Mouse (Mus musculus) heart, adult 9 months (tissue): Measurements from ENCODE around the gene Dlg2.
A peak's percentile ranks its signal among the peaks of the same experiment; 100 is the strongest.

Experiments used
- DNase-seq, 2 experiments: peaks; one replicate each; pipeline ENCODE4 v3.0.0; 2022; ENCODE audit warnings: low spot score in 2 of 2

Gene Dlg2

GRCm38 (mm10) chr7:92275353-92275752, 1798.9 kb downstream of the Dlg2 start:
- DNase-seq: no peak

DNA sequence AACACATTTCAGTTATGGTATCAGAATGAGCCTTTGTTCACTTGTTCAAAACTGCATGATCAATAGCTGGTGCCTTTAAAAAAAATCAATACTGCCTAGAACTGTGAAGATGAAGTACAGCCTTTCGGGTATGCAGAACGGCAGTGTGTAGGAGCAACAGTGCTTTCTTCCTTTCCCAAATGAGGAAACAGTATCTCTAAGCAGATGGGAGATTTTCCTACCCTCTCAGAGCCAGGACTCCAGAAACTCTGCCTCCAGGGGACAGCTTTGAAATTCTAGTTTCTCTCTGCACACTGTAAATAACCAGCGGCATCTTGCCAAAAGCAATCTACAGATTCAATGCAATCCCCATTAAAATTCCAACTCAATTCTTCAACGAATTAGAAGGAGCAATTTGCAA, 1801.2 kb downstream of the Dlg2 start:
- DNase-seq: no peak

- DNase-seq: no peak
These were observed 1804.5 kb downstream of the Dlg2 start for GRCm38 (mm10) chr7:92280925-92281324.

DNA sequence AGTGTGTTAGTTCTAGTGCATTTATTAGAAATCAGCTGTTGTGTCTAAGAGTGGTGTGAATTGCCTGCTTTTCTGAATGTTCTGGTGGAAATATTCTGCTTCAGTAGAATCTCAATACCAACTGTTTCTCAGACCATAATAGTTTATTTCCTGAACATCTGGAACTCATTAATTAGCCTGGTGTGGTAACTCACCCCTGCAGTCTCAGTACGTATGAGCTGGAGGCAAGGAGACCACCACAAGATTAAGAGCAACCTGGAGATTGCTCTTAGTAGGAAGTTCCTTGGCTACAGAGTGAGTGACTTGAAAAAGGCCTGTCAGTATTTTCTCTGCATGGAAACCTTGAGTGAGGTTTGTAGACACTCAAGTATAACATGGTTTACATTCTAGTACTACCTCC, 1810.6 kb downstream of the Dlg2 start:
- no peak for DNase-seq

GRCm38 (mm10) chr7:92288814-92289213, 1812.3 kb downstream of the Dlg2 start:
- DNase-seq: no peak

GRCm38 (mm10) chr7:92292918-92293518, 1816.5 kb downstream of the Dlg2 start:
- no peak for DNase-seq

DNA sequence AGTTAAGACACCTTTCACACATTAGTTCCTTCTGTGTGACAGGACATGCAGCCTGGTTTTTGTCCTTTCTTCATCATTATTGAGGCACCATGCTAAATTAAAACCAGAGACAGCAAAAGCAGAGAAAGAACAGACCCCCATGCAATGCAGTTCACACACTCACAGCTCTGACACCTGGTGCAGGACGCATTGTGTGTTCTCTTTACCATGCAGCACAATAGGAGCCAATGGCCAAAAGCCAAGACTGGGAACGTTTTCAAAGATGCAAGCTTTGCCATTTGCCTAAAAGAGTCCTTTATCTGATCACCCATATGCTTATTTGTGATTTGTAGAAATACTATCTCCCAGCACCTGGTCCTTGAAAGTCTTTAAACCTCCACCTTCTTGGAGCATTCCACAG, 1824.6 kb downstream of the Dlg2 start:
- no peak for DNase-seq

- DNase-seq: no peak
These were observed 1831.2 kb downstream of the Dlg2 start for GRCm38 (mm10) chr7:92307634-92308033.

- DNase-seq: no peak
These were observed 1831.7 kb downstream of the Dlg2 start for GRCm38 (mm10) chr7:92308168-92308567.

GRCm38 (mm10) chr7:92316389-92316788, 1839.9 kb downstream of the Dlg2 start:
- peak; percentile 0 to 5 for DNase-seq

GRCm38 (mm10) chr7:92319469-92319868, 1843.0 kb downstream of the Dlg2 start:
- DNase-seq: no peak

DNA sequence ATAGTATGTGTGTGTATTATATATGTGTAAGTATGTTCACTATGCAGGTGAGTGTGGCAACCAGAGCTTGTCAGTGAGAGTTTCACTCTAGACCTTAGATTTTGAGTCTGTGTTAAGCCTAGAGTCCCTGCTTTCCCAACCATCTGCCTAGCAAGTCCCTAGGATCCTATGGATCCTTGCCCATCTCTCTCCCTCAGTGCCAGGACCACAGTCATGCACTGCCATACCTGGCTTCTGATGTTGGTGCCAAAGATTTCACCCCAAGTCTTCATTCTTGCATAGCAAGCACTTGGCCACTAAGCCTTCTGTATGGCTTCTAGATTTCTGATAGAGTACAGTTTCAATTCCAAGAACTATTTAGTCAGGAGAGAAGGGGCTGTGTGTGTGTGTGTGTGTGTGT, 1843.7 kb downstream of the Dlg2 start:
- no peak for DNase-seq

DNA sequence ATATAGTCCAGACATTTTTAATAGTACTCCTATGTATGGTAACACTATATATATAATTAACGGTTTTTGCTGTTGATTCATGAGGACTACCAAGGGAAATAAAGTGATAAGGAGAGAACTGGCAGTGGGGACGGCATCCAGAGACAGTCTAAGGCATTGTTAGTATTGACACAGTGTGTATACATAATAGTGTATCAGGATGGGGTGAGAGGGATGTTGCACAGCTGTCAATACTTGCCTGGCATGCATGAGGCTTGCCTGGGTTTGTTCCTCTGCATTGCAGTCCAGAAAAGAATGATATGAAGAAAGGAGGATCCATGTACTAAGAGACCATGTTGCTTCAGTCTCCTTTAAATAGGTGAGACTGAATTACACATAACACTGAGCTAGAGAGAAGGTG, 1845.3 kb downstream of the Dlg2 start:
- no peak for DNase-seq

DNA sequence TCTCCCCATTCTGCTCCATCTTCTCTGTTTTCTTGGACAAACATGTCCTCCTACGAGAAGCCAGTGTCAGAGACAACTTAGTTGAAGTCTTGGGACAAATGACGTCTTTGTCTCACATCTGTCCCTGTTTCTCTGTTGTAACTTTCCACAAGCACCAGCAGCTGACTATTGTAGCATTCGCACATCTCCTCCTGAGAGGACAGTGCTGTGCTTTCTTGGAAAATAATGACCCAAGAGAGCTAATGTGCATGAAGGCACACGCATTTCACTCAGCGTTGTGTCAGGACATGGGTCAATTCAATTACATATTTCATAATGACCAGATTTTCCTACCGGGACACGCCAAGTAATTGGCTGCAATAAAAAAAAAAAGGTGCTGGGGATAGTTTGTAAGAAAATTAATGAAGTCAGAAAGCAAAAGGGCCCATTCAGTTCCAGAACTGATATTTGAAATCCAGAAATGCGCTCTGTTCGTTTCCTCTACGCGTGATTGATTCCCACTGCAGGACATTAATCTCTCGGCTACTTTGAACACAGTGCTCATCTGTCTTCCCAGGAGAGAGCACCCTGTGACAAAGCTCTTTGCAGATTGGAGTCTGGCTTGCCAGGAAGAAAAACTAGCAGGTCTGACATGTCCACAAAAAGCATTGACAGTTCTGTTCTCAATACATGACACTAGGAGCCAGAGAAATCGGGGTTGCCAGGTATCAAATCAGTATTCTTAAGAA, 1846.0 kb downstream of the Dlg2 start:
- peak in 1 of 2 experiments; percentile 2 for DNase-seq

DNA sequence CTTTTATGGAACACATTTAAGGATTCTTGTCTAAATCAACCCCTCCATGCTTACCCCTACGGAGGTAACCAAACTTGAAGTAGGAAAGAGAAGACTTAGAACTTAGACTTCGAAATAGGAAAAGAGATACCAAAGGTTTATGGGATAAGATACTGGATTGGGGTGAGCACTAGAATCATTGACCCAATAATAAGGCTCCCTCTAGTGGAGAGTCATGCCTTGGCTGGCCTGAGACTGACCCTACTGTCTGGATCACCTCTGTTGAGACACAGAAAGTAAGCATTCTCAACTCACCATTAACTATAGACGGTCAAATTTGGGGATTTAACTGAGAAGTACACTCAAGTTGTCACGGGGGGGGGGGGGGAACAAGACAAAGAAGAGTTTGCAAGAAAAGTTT, 1847.2 kb downstream of the Dlg2 start:
- peak; percentile 7 to 10 for DNase-seq

DNA sequence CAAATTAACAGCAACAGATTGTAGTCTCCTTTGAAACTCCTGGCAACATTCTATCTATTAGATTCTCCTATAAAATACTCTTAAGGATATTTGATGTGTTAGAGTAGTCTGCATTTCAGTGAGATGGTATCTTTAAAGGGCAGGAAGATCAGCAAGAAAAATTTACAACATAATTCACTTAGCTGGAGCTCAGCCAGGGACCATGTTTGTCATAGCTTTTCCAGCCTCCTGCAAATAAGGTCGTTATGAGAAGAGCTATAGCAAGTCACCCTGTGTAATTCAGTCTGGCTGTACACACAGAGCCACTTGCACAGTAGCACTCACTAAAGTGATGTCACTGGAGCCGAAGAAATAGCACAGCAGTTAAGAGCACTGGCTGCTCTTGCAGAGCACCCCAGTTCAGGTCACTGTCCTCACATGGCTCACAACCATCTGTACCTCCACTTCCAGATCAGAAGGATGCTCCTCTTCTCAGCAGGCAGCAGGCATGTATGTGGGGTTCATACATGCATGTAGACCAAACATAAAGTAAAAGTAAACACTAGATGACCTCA, 1850.9 kb downstream of the Dlg2 start:
- no peak for DNase-seq

DNA sequence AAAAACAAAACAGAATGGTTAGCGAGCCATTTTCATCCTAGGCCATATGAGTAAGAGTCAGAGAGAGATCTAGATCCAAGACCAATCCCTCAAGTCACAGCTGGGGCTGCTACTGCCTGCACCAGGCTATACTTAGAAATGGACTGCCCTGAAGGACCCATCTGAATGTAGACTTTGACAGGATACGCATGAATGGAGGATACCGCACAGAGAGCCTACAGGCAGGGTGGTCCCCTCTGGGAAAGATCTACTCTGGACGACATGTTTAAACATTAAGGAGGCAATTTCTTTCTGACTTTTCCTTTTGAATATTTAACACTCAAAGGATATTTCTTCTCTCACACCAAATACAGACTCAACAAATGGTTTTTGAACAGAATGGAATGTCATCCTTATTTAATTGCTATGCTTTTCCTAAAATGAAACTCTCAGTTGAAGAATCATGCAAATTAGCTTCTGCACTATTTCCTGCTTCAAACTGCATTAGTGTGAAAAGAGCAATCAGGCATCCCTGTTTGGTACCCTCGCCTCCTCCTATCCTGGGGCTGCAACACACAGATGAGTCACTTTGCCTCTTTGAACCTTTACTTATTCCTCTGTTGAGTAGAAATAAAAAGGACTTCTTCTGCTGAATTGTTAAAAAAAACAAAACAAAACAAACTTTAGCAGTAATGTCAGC, 1856.9 kb downstream of the Dlg2 start:
- no peak for DNase-seq

- DNase-seq: no peak
These were observed 1880.1 kb downstream of the Dlg2 start for GRCm38 (mm10) chr7:92356542-92356941.

DNA sequence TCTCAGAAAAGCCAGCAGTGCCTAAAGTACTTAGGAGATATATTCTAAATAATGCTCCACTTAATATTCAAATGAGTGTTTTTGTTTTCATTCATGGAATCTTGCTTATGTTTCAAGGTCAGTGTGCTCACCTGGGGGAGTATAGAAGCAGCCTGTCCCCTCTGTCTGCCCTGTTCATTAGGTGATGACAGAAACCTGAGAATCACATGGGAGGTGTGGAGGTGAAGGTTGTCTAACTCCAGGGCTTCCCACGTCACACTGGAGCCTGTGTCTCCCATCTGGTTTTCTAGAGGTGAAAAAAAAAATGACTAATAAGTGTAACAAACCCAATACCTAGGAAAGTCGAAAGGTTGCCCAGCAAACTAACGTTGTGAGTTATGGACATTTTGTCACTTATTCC, 1886.9 kb downstream of the Dlg2 start:
- no peak for DNase-seq

- DNase-seq: no peak
These were observed 1887.3 kb downstream of the Dlg2 start for GRCm38 (mm10) chr7:92363800-92364199.

DNA sequence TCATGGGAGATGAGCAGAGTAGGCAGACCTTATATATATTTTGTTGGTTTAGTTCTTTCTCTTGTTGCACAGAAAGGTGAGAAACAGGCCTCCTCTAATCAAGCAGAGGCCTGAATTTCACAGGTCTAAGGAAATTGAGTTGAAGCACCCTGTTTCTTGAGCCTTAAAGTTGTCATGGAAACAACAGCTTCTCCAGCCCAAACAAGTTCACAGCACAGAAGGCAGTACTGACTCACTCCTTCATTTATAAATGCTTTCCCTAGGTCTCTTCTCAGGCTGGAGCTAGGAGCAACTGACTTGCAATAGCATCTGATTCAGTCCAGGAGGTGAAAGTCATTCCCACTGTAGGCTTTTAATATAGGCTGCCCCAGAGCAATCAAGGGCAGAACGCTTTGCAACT, 1890.6 kb downstream of the Dlg2 start:
- no peak for DNase-seq

DNA sequence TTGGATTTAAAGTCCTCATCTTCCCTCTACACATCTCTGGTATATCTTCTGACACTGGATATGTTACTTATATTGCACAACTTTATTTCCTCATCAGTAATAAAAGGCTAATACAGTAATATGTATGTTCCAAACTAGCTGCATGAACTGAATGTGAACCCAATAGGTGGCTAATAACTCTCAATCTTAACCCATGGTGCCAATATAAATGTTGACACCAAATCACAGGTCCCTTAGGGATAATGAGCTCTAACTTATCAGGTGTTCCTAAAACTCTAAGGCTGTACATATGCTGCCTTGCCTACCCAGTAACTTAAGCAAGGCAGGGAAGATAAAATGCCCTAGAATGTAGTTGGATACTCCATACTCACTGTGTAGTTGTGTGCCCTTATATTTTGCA, 1894.0 kb downstream of the Dlg2 start:
- no peak for DNase-seq

DNA sequence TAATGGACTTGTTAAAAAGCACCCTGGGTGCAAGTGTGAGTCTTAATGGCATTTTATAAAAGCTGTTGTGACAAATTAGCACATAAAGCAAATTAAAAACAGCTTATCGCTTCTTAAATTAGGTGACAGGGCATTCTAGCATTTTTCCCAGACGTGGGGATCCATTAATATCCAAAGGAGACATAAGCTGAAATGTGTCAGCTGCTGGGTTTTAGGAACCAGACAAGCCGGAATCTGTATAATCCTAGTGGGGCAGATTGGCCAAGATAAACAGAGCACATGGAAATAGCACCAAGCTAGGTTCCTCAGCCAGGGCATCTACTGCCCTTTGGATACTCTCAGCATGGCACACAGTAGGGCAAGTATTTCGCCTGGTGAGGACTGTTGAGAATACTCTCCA, 1895.2 kb downstream of the Dlg2 start:
- DNase-seq: no peak
